Mouse (Mus musculus) G1E (cell line): Measurements from ENCODE around the gene Igfbp5.

Experiments used
- CTCF ChIP-seq: IDR thresholded peaks from 2 replicates; pipeline ENCODE4 v1.5.1; 2012; ENCODE audit warnings: low read depth, low read length, inconsistent platforms, mixed read lengths
- TAL1 ChIP-seq: conservative IDR thresholded peaks from 2 replicates; pipeline ENCODE4 v1.6.1; 2012; ENCODE audit warnings: low read depth, low read length, inconsistent platforms, mixed read lengths

GRCm38 (mm10) chr1:72857142-72857541 lies 17.5 kb downstream of the Igfbp5 start:
- TF ChIP-seq CTCF (no peak), TAL1 (no peak)
